Mouse (Mus musculus): Measurements from ENCODE around the gene Stk24.

DNA sequence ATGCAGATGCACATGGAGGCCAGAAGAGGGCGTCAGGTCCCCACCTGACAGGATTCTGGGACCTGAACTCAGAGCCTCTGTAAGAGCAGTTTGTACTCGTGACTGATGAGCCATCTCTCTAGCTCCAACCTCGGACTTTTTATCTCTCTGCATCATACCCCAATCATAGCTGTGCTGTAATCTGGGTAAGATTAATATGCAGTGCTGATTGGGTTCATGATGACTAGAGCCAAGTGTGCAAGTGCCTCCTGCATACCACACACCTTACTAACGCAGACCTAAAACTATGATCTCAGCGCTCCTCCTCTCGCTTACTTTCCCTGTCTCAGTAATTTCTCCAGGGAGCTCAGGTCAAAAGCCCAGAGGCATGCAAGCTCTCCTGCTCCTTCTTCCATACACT, 19.9 kb upstream of the Stk24 start:
- TF ChIP-seq MAX (IDR thresholded peaks at IDR 0.05) (no peak), CTCF (IDR thresholded peaks at IDR 0.05; ENCODE audit: control insufficient read depth, insufficient read depth, insufficient read length) (no peak), MYOG (IDR thresholded peaks at IDR 0.05; ENCODE audit: control insufficient read depth, extremely low read depth, insufficient read length) (no peak), USF1 (IDR thresholded peaks at IDR 0.05; ENCODE audit: low read depth) (no peak), CEBPB (IDR thresholded peaks at IDR 0.05; ENCODE audit: low read depth) (no peak)

Measured in C2C12 (cell line).